Mouse (Mus musculus): ENCODE measurements at regions not wholly inside any gene's neighbourhood (a gene's known extent, or its start where the extent isn't known, plus 50 kb on each side); places are given as distances from the start of the nearest gene placed in this dataset.

- Histone ChIP-seq H3K27ac (ENCODE audit: insufficient read depth, low read depth, low read length) (no peak overlapping the region), H3K4me1 (ENCODE audit: control insufficient read depth, insufficient read depth, low read length) (no peaks in the 10 kb centered on the region), H3K27me3 (replicated peaks; ENCODE audit: control insufficient read depth, insufficient read depth, low read length) (no peaks in the 10 kb centered on the region), H3K36me3 (ENCODE audit: control insufficient read depth, insufficient read depth, low read length) (no peaks in the 10 kb centered on the region), H3K4me3 (ENCODE audit: insufficient read depth, low read depth, low read length) (no peak overlapping the region)
- DNase-seq: no peak
- 65% methylated on average over 1 of the region's 1 CpGs for WGBS
- TF ChIP-seq POLR2A (IDR thresholded peaks at IDR 0.05; ENCODE audit: low read depth, low read length) (no peak), CTCF (conservative IDR thresholded peaks at IDR 0.05; ENCODE audit: insufficient read depth, insufficient read length, low read depth, low read length) (no peak)
Measured at GRCm38 (mm10) chr15:6014982-6015381, 284.6 kb upstream of the Dab2 start.

DNA sequence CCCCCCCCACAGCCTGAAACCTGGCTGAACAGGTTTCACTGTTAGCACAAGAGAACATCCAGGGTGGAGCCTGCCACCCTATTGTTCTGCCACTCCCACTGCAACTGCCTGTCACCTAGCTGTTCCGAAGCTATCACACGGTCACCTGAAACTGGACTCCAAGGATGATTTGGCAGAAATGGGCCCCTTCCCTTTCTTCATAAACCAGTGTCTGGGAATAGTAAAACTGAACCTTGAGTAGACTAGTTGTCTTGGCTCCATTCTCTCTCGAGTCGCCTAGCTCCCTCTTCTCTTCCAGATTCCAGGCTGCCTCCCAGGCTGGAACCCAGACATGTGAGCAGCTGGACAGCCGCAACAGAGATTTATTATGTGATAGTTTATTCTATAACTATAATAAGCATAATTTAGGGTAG, 282.9 kb upstream of the Dab2 start:
- Histone ChIP-seq H3K4me1 (ENCODE audit: control insufficient read depth, insufficient read depth, low read length) (no peaks in the 10 kb centered on the region), H3K27ac (ENCODE audit: insufficient read depth, low read depth, low read length) (no peak overlapping the region), H3K27me3 (replicated peaks; ENCODE audit: control insufficient read depth, insufficient read depth, low read length) (no peaks in the 10 kb centered on the region), H3K4me3 (ENCODE audit: insufficient read depth, low read depth, low read length) (no peak overlapping the region), H3K36me3 (ENCODE audit: control insufficient read depth, insufficient read depth, low read length) (no peaks in the 10 kb centered on the region)
- WGBS: 60% methylated on average over 5 of the region's 5 CpGs
- TF ChIP-seq CTCF (conservative IDR thresholded peaks at IDR 0.05; ENCODE audit: insufficient read depth, insufficient read length, low read depth, low read length): no peak
- no peak for TF ChIP-seq POLR2A (IDR thresholded peaks at IDR 0.05; ENCODE audit: low read depth, low read length)
- no peak for DNase-seq

DNA sequence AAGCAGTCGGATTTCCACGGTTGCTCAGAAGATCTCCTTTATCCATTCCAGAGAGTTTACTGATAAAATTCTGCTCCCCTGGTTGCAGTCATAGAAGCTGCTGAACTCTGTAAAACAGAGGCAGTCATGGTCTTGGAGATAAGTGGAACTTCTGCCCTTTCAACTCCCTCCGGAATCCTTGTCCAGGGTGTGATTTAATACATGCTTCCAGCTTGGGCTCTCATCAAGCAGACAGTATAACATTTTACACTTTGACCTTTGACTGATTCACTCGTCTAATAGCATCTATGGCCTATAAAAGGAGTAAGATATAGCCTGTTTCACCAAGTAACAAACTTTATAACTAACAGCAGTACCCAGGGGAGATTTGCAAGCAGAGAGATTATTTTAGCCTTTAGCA, 274.0 kb upstream of the Dab2 start:
- no peak for TF ChIP-seq POLR2A (IDR thresholded peaks at IDR 0.05; ENCODE audit: low read depth, low read length)
- DNase-seq: no peak
- no peak overlapping the region for H3K27ac ChIP-seq (ENCODE audit: insufficient read depth, low read depth, low read length)
- WGBS: 32% methylated on average over 4 of the region's 4 CpGs
- no peaks in the 10 kb centered on the region for H3K4me1 ChIP-seq (ENCODE audit: control insufficient read depth, insufficient read depth, low read length)
- H3K4me3 ChIP-seq (ENCODE audit: insufficient read depth, low read depth, low read length): no peak overlapping the region
- H3K27me3 ChIP-seq (replicated peaks; ENCODE audit: control insufficient read depth, insufficient read depth, low read length): no peaks in the 10 kb centered on the region
- H3K36me3 ChIP-seq (ENCODE audit: control insufficient read depth, insufficient read depth, low read length): no peaks in the 10 kb centered on the region

DNA sequence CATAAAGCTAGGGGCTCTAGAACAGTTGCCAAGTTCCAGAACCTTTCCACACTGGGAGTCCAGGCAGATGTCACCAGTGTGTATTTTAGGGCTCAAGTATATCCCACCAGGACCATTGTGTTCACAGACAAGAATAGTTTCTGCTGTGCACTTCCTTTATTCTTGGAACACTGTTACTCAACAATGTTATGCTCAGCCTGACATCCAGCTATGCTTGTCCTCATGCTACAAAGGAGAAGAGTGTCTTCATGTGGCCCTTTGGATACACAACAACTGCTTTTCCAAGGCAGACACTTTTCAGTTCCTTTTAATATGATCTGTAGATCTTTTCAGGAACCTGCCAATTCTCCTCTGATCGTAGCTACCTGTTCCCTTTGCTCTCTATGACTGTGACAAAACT, 270.4 kb upstream of the Dab2 start:
- no peak for TF ChIP-seq POLR2A (IDR thresholded peaks at IDR 0.05; ENCODE audit: low read depth, low read length)
- no peak for TF ChIP-seq CTCF (conservative IDR thresholded peaks at IDR 0.05; ENCODE audit: insufficient read depth, insufficient read length, low read depth, low read length)
- Histone ChIP-seq H3K36me3 (ENCODE audit: control insufficient read depth, insufficient read depth, low read length) (no peaks in the 10 kb centered on the region), H3K4me3 (ENCODE audit: insufficient read depth, low read depth, low read length) (no peak overlapping the region), H3K27me3 (replicated peaks; ENCODE audit: control insufficient read depth, insufficient read depth, low read length) (no peaks in the 10 kb centered on the region), H3K4me1 (ENCODE audit: control insufficient read depth, insufficient read depth, low read length) (no peaks in the 10 kb centered on the region), H3K27ac (ENCODE audit: insufficient read depth, low read depth, low read length) (no peak overlapping the region)
- no peak for DNase-seq
- 87% methylated on average over 1 of the region's 1 CpGs for WGBS

GRCm38 (mm10) chr15:6030396-6030795, 269.2 kb upstream of the Dab2 start:
- TF ChIP-seq CTCF (conservative IDR thresholded peaks at IDR 0.05; ENCODE audit: insufficient read depth, insufficient read length, low read depth, low read length) (no peak), POLR2A (IDR thresholded peaks at IDR 0.05; ENCODE audit: low read depth, low read length) (no peak)
- 80% methylated on average over 5 of the region's 5 CpGs for WGBS
- DNase-seq: no peak

DNA sequence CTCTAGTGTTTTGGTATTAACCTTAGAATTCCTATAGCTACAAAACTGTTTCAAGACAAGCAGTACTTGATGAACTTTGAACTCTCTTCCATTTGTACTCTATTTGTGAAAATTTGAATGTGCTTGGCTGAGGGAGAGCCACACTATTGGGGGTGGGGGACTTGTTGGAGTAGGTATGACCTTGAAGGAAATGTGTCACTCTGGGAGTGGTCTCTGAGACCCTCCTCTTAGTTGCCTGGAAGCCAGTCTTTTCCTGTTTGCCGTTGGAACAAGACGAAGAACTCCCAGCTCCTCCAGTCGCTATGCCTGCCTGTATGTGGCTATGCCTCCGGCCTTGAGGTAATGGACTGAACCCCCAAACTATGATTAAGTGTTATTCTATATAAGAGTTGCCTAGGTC, 265.4 kb upstream of the Dab2 start:
- Histone ChIP-seq H3K27ac (ENCODE audit: insufficient read depth, low read depth, low read length) (no peak overlapping the region), H3K4me3 (ENCODE audit: insufficient read depth, low read depth, low read length) (no peak overlapping the region), H3K27me3 (replicated peaks; ENCODE audit: control insufficient read depth, insufficient read depth, low read length) (no peaks in the 10 kb centered on the region), H3K36me3 (ENCODE audit: control insufficient read depth, insufficient read depth, low read length) (no peaks in the 10 kb centered on the region), H3K4me1 (ENCODE audit: control insufficient read depth, insufficient read depth, low read length) (no peaks in the 10 kb centered on the region)
- TF ChIP-seq CTCF (conservative IDR thresholded peaks at IDR 0.05; ENCODE audit: insufficient read depth, insufficient read length, low read depth, low read length): no peak
- 87% methylated on average over 4 of the region's 4 CpGs for WGBS
- no peak for DNase-seq

More at GRCm38 (mm10) chr15:6030396-6030795, 269.2 kb upstream of the Dab2 start:
- H3K27me3 ChIP-seq (replicated peaks; ENCODE audit: control insufficient read depth, insufficient read depth, low read length): no peaks in the 10 kb centered on the region
- H3K4me1 ChIP-seq (ENCODE audit: control insufficient read depth, insufficient read depth, low read length): no peaks in the 10 kb centered on the region
- no peak overlapping the region for H3K4me3 ChIP-seq (ENCODE audit: insufficient read depth, low read depth, low read length)
- H3K27ac ChIP-seq (ENCODE audit: insufficient read depth, low read depth, low read length): no peak overlapping the region
- no peaks in the 10 kb centered on the region for H3K36me3 ChIP-seq (ENCODE audit: control insufficient read depth, insufficient read depth, low read length)

GRCm38 (mm10) chr15:6044511-6045256, 254.9 kb upstream of the Dab2 start:
- 38% methylated on average over 10 of the region's 10 CpGs for WGBS
- Histone ChIP-seq H3K4me1 (ENCODE audit: control insufficient read depth, insufficient read depth, low read length) (no peaks in the 10 kb centered on the region; the same call in 1 of the 2 replicates), H3K4me3 (ENCODE audit: insufficient read depth, low read depth, low read length) (no peak overlapping the region), H3K27ac (ENCODE audit: insufficient read depth, low read depth, low read length) (peak overlapping the region; percentile 56; the same call in 1 of the 2 replicates), H3K27me3 (replicated peaks; ENCODE audit: control insufficient read depth, insufficient read depth, low read length) (no peaks in the 10 kb centered on the region), H3K36me3 (ENCODE audit: control insufficient read depth, insufficient read depth, low read length) (no peaks in the 10 kb centered on the region)
- DNase-seq: peak; percentile 36
- TF ChIP-seq POLR2A (IDR thresholded peaks at IDR 0.05; ENCODE audit: low read depth, low read length): no peak
- no peak for TF ChIP-seq CTCF (conservative IDR thresholded peaks at IDR 0.05; ENCODE audit: insufficient read depth, insufficient read length, low read depth, low read length)

Measured in kidney, adult 2 months (tissue).